Mouse (Mus musculus): ENCODE data around the gene Avp.

- TF ChIP-seq CTCF (IDR thresholded peaks at IDR 0.05; ENCODE audit: extremely low read depth, insufficient read depth, low read length): no peak
- no peak for TF ChIP-seq POLR2A (IDR thresholded peaks at IDR 0.05; ENCODE audit: extremely low read depth, insufficient read depth, low read length)
These were observed 6.8 kb upstream of the Avp start for GRCm38 (mm10) chr2:130589157-130589556.
